Mouse (Mus musculus) thymus, adult 2 months (tissue): ENCODE data around the gene Lmln. TPM values are rescaled to one million over a fixed set of nuclear protein-coding genes. Genes with fewer than 3 reads are reported as not detected.

Experiments
- DNase-seq: peaks from one replicate; pipeline ENCODE4 v3.0.0; 2021
- H3K27ac ChIP-seq: fragments of 200-500 bp; 2 replicates; pipeline ENCODE4 v1.5.1; 2012; ENCODE audit warnings: low read length, control low read depth; ENCODE audit not compliant: control insufficient read depth, insufficient read depth
- H3K27me3 ChIP-seq: fragments of 200-500 bp; 2 replicates; pipeline ENCODE4 v1.6.1; 2012; ENCODE audit warnings: mild to moderate bottlenecking, low read length, moderate library complexity, mixed read lengths; ENCODE audit not compliant: control insufficient read depth, insufficient read depth
- H3K36me3 ChIP-seq: fragments of 200-500 bp; 2 replicates; pipeline ENCODE4 v1.6.1; 2012; ENCODE audit warnings: mild to moderate bottlenecking, low read length, moderate library complexity; ENCODE audit not compliant: control insufficient read depth, insufficient read depth
- H3K4me1 ChIP-seq: fragments of 200-500 bp; replicated peaks from 2 replicates; pipeline ENCODE4 v1.6.1; 2012; ENCODE audit warnings: low read length; ENCODE audit not compliant: control insufficient read depth, insufficient read depth
- H3K4me3 ChIP-seq: fragments of 200-500 bp; 2 replicates; pipeline ENCODE4 v1.5.1; 2012; ENCODE audit warnings: mild to moderate bottlenecking, low read length, control low read depth, moderate library complexity; ENCODE audit not compliant: control insufficient read depth, insufficient read depth
- CTCF ChIP-seq: fragments of 200-500 bp; IDR thresholded peaks from 2 replicates; pipeline ENCODE4 v1.5.1; 2012; ENCODE audit warnings: mild to moderate bottlenecking, control low read depth, low read length, moderate library complexity, borderline replicate concordance; ENCODE audit not compliant: control insufficient read depth, poor library complexity, insufficient read depth; ENCODE audit errors: extremely low read depth
- POLR2A ChIP-seq: fragments of 200-500 bp; IDR thresholded peaks from 2 replicates; pipeline ENCODE4 v1.6.1; 2012; ENCODE audit warnings: mild to moderate bottlenecking, low read length, control low read depth, moderate library complexity; ENCODE audit not compliant: control insufficient read depth, poor library complexity, insufficient read depth; ENCODE audit errors: extremely low read depth
- WGBS: fragments of 180-500 bp; shearing (Covaris S2); methylation state at CpG from one replicate; pipeline ENCODE4 v1.1.7; 2018; 5-methylcytosine and 5-hydroxymethylcytosine counted together
- polyA plus RNA-seq: library from polyadenylated mRNA; depleted of rRNA; stranded (reverse); fragments of >200 nt; gene quantifications from 2 replicates; pipeline ENCODE4 v1.2.3, GENCODE M21; 2012

Gene Lmln
- polyA plus RNA-seq, 1 experiment: 2.2 TPM

GRCm38 (mm10) chr16:33076078-33076477, 13.8 kb downstream of the Lmln start:
- DNase-seq: no peak
- Histone ChIP-seq H3K4me1 (peaks cover 19% of the 10 kb centered on the region), H3K27ac (peak overlapping the region; percentile 2; the same call in 1 of the 2 replicates), H3K36me3 (no peaks in the 10 kb centered on the region), H3K27me3 (no peaks in the 10 kb centered on the region), H3K4me3 (no peak overlapping the region)
- WGBS: 55% methylated on average over 6 of the region's 6 CpGs
- TF ChIP-seq CTCF (no peak), POLR2A (no peak)

GRCm38 (mm10) chr16:33077069-33077627, 14.8 kb downstream of the Lmln start:
- Histone ChIP-seq H3K27me3 (no peaks in the 10 kb centered on the region), H3K4me3 (no peak overlapping the region), H3K27ac (no peak overlapping the region), H3K36me3 (no peaks in the 10 kb centered on the region), H3K4me1 (peaks cover 19% of the 10 kb centered on the region)
- no peak for DNase-seq
- TF ChIP-seq POLR2A: no peak
- TF ChIP-seq CTCF: no peak
- 37% methylated on average over 5 of the region's 5 CpGs for WGBS

GRCm38 (mm10) chr16:33080063-33080462, 17.7 kb downstream of the Lmln start:
- TF ChIP-seq CTCF (no peak), POLR2A (no peak)
- Histone ChIP-seq H3K4me1 (peaks cover 16% of the 10 kb centered on the region), H3K27me3 (no peaks in the 10 kb centered on the region), H3K4me3 (no peak overlapping the region), H3K27ac (no peak overlapping the region), H3K36me3 (no peaks in the 10 kb centered on the region)
- 95% methylated on average over 7 of the region's 7 CpGs for WGBS
- DNase-seq: no peak

DNA sequence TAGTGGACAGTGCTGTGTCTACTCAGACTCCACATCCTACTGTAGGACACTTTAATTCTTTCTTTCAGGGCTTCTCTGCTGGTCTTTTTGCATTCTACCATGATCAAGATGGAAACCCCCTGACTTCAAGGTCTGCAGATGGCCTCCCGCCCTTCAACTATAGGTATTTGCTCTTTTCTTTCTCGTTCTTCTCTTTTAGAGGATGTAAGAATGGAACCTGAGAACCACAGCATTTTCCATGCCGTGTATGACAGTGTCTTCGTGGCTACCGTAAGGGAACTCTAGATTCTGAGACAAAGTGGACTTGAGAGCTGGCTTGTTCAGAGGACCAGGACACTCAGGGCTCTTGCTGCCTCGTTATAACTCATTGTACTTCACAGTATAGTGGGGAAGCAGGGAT, 20.6 kb downstream of the Lmln start:
- 91% methylated on average over 6 of the region's 6 CpGs for WGBS
- no peak for TF ChIP-seq POLR2A
- TF ChIP-seq CTCF: no peak

GRCm38 (mm10) chr16:33083996-33084395, 21.7 kb downstream of the Lmln start:
- TF ChIP-seq POLR2A (no peak), CTCF (no peak)
- no peak overlapping the region for H3K4me3 ChIP-seq
- H3K27me3 ChIP-seq: no peaks in the 10 kb centered on the region
- no peaks in the 10 kb centered on the region for H3K36me3 ChIP-seq
- no peak overlapping the region for H3K27ac ChIP-seq
- WGBS: 100% methylated on average over 2 of the region's 2 CpGs
- DNase-seq: no peak
- no peaks in the 10 kb centered on the region for H3K4me1 ChIP-seq

More for the DNA sequence above, 20.6 kb downstream of the Lmln start:
- no peak overlapping the region for H3K4me3 ChIP-seq
- no peak overlapping the region for H3K27ac ChIP-seq
- H3K36me3 ChIP-seq: no peaks in the 10 kb centered on the region
- no peak for DNase-seq
- 0 out of 2 replicates have a peak, but pooled peaks cover 1% of the 10 kb centered on the region for H3K4me1 ChIP-seq
- no peaks in the 10 kb centered on the region for H3K27me3 ChIP-seq

DNA sequence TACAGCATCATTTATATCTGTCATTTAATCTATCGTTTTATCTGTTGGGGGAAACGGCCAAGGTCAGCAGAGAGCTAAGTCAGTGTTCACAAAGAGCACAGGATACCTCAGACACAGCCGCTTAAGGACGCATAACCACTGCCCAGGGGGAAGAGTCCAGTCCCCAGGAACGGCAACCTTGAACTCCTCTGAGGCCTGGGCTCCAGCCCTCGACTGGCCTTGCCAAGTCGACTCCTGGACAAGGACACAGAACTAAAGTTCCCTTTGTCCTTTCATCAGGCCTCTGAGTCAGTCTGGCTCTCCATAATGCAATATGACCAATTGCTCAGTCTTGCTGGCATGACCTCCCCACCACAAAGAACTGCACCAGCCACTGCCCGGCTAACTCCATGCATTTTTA, 23.3 kb downstream of the Lmln start:
- DNase-seq: no peak
- Histone ChIP-seq H3K36me3 (no peaks in the 10 kb centered on the region), H3K4me1 (no peaks in the 10 kb centered on the region), H3K4me3 (no peak overlapping the region), H3K27me3 (no peaks in the 10 kb centered on the region), H3K27ac (no peak overlapping the region)
- WGBS: 96% methylated on average over 8 of the region's 8 CpGs
- TF ChIP-seq POLR2A: no peak
- TF ChIP-seq CTCF: no peak

- Histone ChIP-seq H3K27ac (no peak overlapping the region), H3K4me1 (peaks cover 8% of the 10 kb centered on the region), H3K4me3 (no peak overlapping the region), H3K27me3 (no peaks in the 10 kb centered on the region), H3K36me3 (no peaks in the 10 kb centered on the region)
- WGBS: 94% methylated on average over 4 of the region's 4 CpGs
- no peak for DNase-seq
- TF ChIP-seq POLR2A (no peak), CTCF (no peak)
Observed at GRCm38 (mm10) chr16:33113726-33114125, 51.4 kb downstream of the Lmln start.
